Mouse (Mus musculus): ENCODE results near the gene Cidec. TPM values are rescaled to one million over a fixed set of nuclear protein-coding genes. Genes with fewer than 3 reads are reported as not detected.

The Cidec gene
- polyA plus RNA-seq, 1 experiment from 2014 or later, result 3.3 TPM

GRCm38 (mm10) chr6:113429965-113430364, 5.6 kb downstream of the Cidec start:
- no peaks in the 10 kb centered on the region for H3K36me3 ChIP-seq (ENCODE audit: control insufficient read depth, insufficient read depth, low read length)
- no peaks in the 10 kb centered on the region for H3K27me3 ChIP-seq (replicated peaks; ENCODE audit: control insufficient read depth, insufficient read depth, low read length)
- no peak for DNase-seq (ENCODE audit: low spot score)
- no peaks in the 10 kb centered on the region for H3K9me3 ChIP-seq (ENCODE audit: control insufficient read depth, low read length)
- ATAC-seq (ENCODE audit: low read depth), result no peak
- H3K27ac ChIP-seq (replicated peaks; ENCODE audit: low read depth, low read length), result no peak overlapping the region
- no peak overlapping the region for H3K4me3 ChIP-seq (ENCODE audit: low read depth, low read length)
- no peaks in the 10 kb centered on the region for H3K4me1 ChIP-seq (ENCODE audit: control insufficient read depth, insufficient read depth, low read length)
- no peak overlapping the region for H3K4me2 ChIP-seq (ENCODE audit: low read depth, low read length)
- H3K9ac ChIP-seq (ENCODE audit: low read depth, low read length), result no peak overlapping the region
- WGBS, result 69% methylated on average over 3 of the region's 3 CpGs

- Histone ChIP-seq H3K9ac (ENCODE audit: low read depth, low read length) (no peak overlapping the region), H3K4me1 (ENCODE audit: control insufficient read depth, insufficient read depth, low read length) (no peaks in the 10 kb centered on the region), H3K27ac (replicated peaks; ENCODE audit: low read depth, low read length) (no peak overlapping the region), H3K9me3 (ENCODE audit: control insufficient read depth, low read length) (no peaks in the 10 kb centered on the region), H3K4me2 (ENCODE audit: low read depth, low read length) (no peak overlapping the region), H3K4me3 (ENCODE audit: low read depth, low read length) (no peak overlapping the region), H3K27me3 (replicated peaks; ENCODE audit: control insufficient read depth, insufficient read depth, low read length) (no peaks in the 10 kb centered on the region), H3K36me3 (ENCODE audit: control insufficient read depth, insufficient read depth, low read length) (no peaks in the 10 kb centered on the region)
- DNase-seq (ENCODE audit: low spot score) (no peak), ATAC-seq (ENCODE audit: low read depth) (no peak)
- whole genome bisulfite sequencing, result 86% methylated on average over 16 of the region's 16 CpGs
Observed at GRCm38 (mm10) chr6:113428006-113428405, 7.6 kb downstream of the Cidec start.

- Histone ChIP-seq H3K27me3 (replicated peaks; ENCODE audit: control insufficient read depth, insufficient read depth, low read length) (no peaks in the 10 kb centered on the region), H3K4me1 (ENCODE audit: control insufficient read depth, insufficient read depth, low read length) (no peaks in the 10 kb centered on the region), H3K9ac (ENCODE audit: low read depth, low read length) (no peak overlapping the region), H3K4me3 (ENCODE audit: low read depth, low read length) (no peak overlapping the region), H3K4me2 (ENCODE audit: low read depth, low read length) (no peak overlapping the region), H3K36me3 (ENCODE audit: control insufficient read depth, insufficient read depth, low read length) (no peaks in the 10 kb centered on the region), H3K27ac (replicated peaks; ENCODE audit: low read depth, low read length) (no peak overlapping the region), H3K9me3 (ENCODE audit: control insufficient read depth, low read length) (no peaks in the 10 kb centered on the region)
- ATAC-seq (ENCODE audit: low read depth) (no peak), DNase-seq (ENCODE audit: low spot score) (no peak)
- WGBS, result 55% methylated on average over 3 of the region's 3 CpGs
Observed at GRCm38 (mm10) chr6:113427397-113427796, 8.2 kb downstream of the Cidec start.

- ATAC-seq (ENCODE audit: low read depth) (no peak), DNase-seq (ENCODE audit: low spot score) (no peak)
- Histone ChIP-seq H3K9ac (ENCODE audit: low read depth, low read length) (no peak overlapping the region), H3K4me1 (ENCODE audit: control insufficient read depth, insufficient read depth, low read length) (no peaks in the 10 kb centered on the region), H3K4me3 (ENCODE audit: low read depth, low read length) (no peak overlapping the region), H3K27me3 (replicated peaks; ENCODE audit: control insufficient read depth, insufficient read depth, low read length) (no peaks in the 10 kb centered on the region), H3K36me3 (ENCODE audit: control insufficient read depth, insufficient read depth, low read length) (no peaks in the 10 kb centered on the region), H3K9me3 (ENCODE audit: control insufficient read depth, low read length) (no peaks in the 10 kb centered on the region), H3K4me2 (ENCODE audit: low read depth, low read length) (no peak overlapping the region), H3K27ac (replicated peaks; ENCODE audit: low read depth, low read length) (no peak overlapping the region)
- 83% methylated on average over 4 of the region's 4 CpGs for whole genome bisulfite sequencing
Observed at GRCm38 (mm10) chr6:113426696-113427095, 8.9 kb downstream of the Cidec start.

- H3K4me1 ChIP-seq (ENCODE audit: control insufficient read depth, insufficient read depth, low read length), result peaks cover 4% of the 10 kb centered on the region; the same call in 1 of the 2 replicates
- no peaks in the 10 kb centered on the region for H3K36me3 ChIP-seq (ENCODE audit: control insufficient read depth, insufficient read depth, low read length)
- DNase-seq (ENCODE audit: low spot score) (no peak), ATAC-seq (ENCODE audit: low read depth) (no peak)
- H3K9ac ChIP-seq (ENCODE audit: low read depth, low read length), result no peak overlapping the region
- no peaks in the 10 kb centered on the region for H3K9me3 ChIP-seq (ENCODE audit: control insufficient read depth, low read length)
- no peaks in the 10 kb centered on the region for H3K27me3 ChIP-seq (replicated peaks; ENCODE audit: control insufficient read depth, insufficient read depth, low read length)
- no peak overlapping the region for H3K4me3 ChIP-seq (ENCODE audit: low read depth, low read length)
- no peak overlapping the region for H3K4me2 ChIP-seq (ENCODE audit: low read depth, low read length)
- WGBS, result 86% methylated on average over 7 of the region's 7 CpGs
- H3K27ac ChIP-seq (replicated peaks; ENCODE audit: low read depth, low read length), result no peak overlapping the region
Observed at GRCm38 (mm10) chr6:113424187-113424586, 11.4 kb downstream of the Cidec start.

- no peak overlapping the region for H3K4me2 ChIP-seq (ENCODE audit: low read depth, low read length)
- WGBS, result 69% methylated on average over 4 of the region's 4 CpGs
Observed at GRCm38 (mm10) chr6:113423000-113423399, 12.6 kb downstream of the Cidec start.

GRCm38 (mm10) chr6:113419199-113419587, 16.4 kb downstream of the Cidec start, which contains the start of gene Rpusd3:
TSS of gene Rpusd3 (minus strand) at chr6:113419340.
- peak within 1 kb of the TSS; percentile 78 for H3K9ac ChIP-seq (ENCODE audit: low read depth, low read length)
- ATAC-seq (ENCODE audit: low read depth), result peak; percentile 99

More at GRCm38 (mm10) chr6:113423000-113423399, 12.6 kb downstream of the Cidec start:
- no peak overlapping the region for H3K27ac ChIP-seq (replicated peaks; ENCODE audit: low read depth, low read length)
- no peaks in the 10 kb centered on the region for H3K9me3 ChIP-seq (ENCODE audit: control insufficient read depth, low read length)
- H3K27me3 ChIP-seq (replicated peaks; ENCODE audit: control insufficient read depth, insufficient read depth, low read length), result no peaks in the 10 kb centered on the region
- H3K4me1 ChIP-seq (ENCODE audit: control insufficient read depth, insufficient read depth, low read length), result peaks cover 9% of the 10 kb centered on the region
- H3K36me3 ChIP-seq (ENCODE audit: control insufficient read depth, insufficient read depth, low read length), result no peaks in the 10 kb centered on the region
- no peak overlapping the region for H3K4me3 ChIP-seq (ENCODE audit: low read depth, low read length)
- DNase-seq (ENCODE audit: low spot score) (no peak), ATAC-seq (ENCODE audit: low read depth) (no peak)
- no peak overlapping the region for H3K9ac ChIP-seq (ENCODE audit: low read depth, low read length)

GRCm38 (mm10) chr6:113418441-113419198, 16.9 kb downstream of the Cidec start:
- peak; percentile 51 for ATAC-seq (ENCODE audit: low read depth)
- H3K27me3 ChIP-seq (replicated peaks; ENCODE audit: control insufficient read depth, insufficient read depth, low read length), result no peaks in the 10 kb centered on the region
- peak overlapping the region; percentile 62 for H3K4me3 ChIP-seq (ENCODE audit: low read depth, low read length)
- WGBS, result 14% methylated on average over 16 of the region's 16 CpGs
- H3K27ac ChIP-seq (replicated peaks; ENCODE audit: low read depth, low read length), result no peak overlapping the region
- H3K4me1 ChIP-seq (ENCODE audit: control insufficient read depth, insufficient read depth, low read length), result peaks cover 12% of the 10 kb centered on the region
- peak overlapping the region; percentile 90 for H3K4me2 ChIP-seq (ENCODE audit: low read depth, low read length)
- H3K36me3 ChIP-seq (ENCODE audit: control insufficient read depth, insufficient read depth, low read length), result peaks cover 18% of the 10 kb centered on the region
- peak; percentile 5 for DNase-seq (ENCODE audit: low spot score)
- no peaks in the 10 kb centered on the region for H3K9me3 ChIP-seq (ENCODE audit: control insufficient read depth, low read length)
- H3K9ac ChIP-seq (ENCODE audit: low read depth, low read length), result peak overlapping the region; percentile 78

More at GRCm38 (mm10) chr6:113419199-113419587, 16.4 kb downstream of the Cidec start, which contains the start of gene Rpusd3:
- H3K9me3 ChIP-seq (ENCODE audit: control insufficient read depth, low read length), result no peaks in the 10 kb centered on the region
- peak within 1 kb of the TSS; percentile 62 for H3K4me3 ChIP-seq (ENCODE audit: low read depth, low read length)
- H3K27ac ChIP-seq (replicated peaks; ENCODE audit: low read depth, low read length), result no peak within 1 kb of the TSS
- peaks cover 18% of the 10 kb centered on the region for H3K36me3 ChIP-seq (ENCODE audit: control insufficient read depth, insufficient read depth, low read length)
- H3K4me2 ChIP-seq (ENCODE audit: low read depth, low read length), result peak within 1 kb of the TSS; percentile 90
- WGBS, result 0% methylated on average over 25 of the region's 25 CpGs
- peaks cover 12% of the 10 kb centered on the region for H3K4me1 ChIP-seq (ENCODE audit: control insufficient read depth, insufficient read depth, low read length)
- H3K27me3 ChIP-seq (replicated peaks; ENCODE audit: control insufficient read depth, insufficient read depth, low read length), result no peaks in the 10 kb centered on the region
- peak; percentile 98 for DNase-seq (ENCODE audit: low spot score)

GRCm38 (mm10) chr6:113416416-113416815, 19.1 kb downstream of the Cidec start:
- Histone ChIP-seq H3K9me3 (ENCODE audit: control insufficient read depth, low read length) (no peaks in the 10 kb centered on the region), H3K4me1 (ENCODE audit: control insufficient read depth, insufficient read depth, low read length) (peaks cover 12% of the 10 kb centered on the region), H3K36me3 (ENCODE audit: control insufficient read depth, insufficient read depth, low read length) (peaks cover 18% of the 10 kb centered on the region), H3K4me2 (ENCODE audit: low read depth, low read length) (no peak overlapping the region), H3K27me3 (replicated peaks; ENCODE audit: control insufficient read depth, insufficient read depth, low read length) (no peaks in the 10 kb centered on the region), H3K9ac (ENCODE audit: low read depth, low read length) (no peak overlapping the region), H3K4me3 (ENCODE audit: low read depth, low read length) (no peak overlapping the region), H3K27ac (replicated peaks; ENCODE audit: low read depth, low read length) (no peak overlapping the region)
- DNase-seq (ENCODE audit: low spot score), result peak; percentile 9
- ATAC-seq (ENCODE audit: low read depth), result no peak
- WGBS, result 73% methylated on average over 5 of the region's 5 CpGs

Measured in embryonic facial prominence, embryonic 14.5 days (tissue).